Mouse (Mus musculus) cerebellum, adult 18-20 months (tissue): ENCODE data around the gene Runx2.

Source experiments
- DNase-seq, 2 experiments: peaks; one replicate each; pipeline ENCODE4 v3.0.0; 2021

Gene Runx2

DNA sequence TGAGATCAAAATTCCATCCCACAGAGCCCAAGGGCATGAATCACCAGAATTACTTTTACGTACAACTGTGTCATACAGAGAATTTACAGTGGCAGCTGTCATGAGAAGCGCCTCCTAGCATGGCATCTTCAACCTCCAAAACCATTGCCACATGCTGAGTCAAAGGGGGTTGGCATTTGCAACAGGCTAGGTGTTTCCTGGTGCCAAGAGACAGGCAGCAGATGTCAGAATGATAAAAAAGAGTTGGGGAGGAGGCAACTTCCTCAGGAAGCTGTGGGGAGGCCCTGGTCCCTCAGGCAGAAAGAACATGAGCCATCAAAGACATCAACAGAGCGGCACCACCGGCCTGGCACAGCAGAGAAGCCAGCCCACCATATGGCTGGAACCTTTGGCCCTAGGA, 160.1 kb downstream of the Runx2 start:
- DNase-seq: peak; percentile 8 to 14

DNA sequence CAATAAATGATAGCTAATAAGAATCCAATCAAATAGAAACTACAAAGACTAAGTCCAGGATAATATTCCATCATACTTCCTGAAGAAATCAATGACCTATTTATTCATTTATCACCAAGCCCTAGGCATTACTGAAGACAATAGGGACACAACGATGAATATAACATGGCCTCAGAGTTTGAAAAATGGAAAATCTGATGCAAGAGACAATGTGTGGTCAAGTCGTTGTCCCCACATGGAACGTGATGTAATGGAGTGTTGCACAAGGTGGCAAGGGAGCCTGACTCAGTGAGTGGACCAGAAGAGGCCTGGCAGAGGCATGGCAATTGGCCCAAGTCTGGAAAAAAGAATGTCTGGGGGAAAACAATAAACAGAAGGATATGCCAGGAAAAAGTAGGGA, 161.5 kb downstream of the Runx2 start:
- no peak for DNase-seq

DNA sequence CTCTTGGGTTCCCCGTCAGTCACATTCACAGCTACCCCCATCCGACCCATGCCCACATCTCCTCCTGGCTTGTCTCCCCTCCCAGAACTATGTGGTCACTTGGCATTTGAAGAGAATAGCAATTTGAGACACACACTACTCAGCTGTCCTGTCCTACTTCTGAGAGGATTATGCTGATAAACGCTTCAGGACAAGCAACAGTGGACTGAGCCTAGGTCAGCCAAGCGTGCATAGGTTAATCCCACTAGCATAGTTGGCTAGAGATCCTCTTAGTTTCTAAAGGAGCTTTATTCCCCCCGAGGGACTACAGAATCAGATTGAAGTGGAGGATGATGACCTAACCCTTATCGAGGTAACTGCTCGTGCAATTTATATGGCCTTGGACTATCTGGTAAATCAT, 162.5 kb downstream of the Runx2 start:
- no peak for DNase-seq

DNA sequence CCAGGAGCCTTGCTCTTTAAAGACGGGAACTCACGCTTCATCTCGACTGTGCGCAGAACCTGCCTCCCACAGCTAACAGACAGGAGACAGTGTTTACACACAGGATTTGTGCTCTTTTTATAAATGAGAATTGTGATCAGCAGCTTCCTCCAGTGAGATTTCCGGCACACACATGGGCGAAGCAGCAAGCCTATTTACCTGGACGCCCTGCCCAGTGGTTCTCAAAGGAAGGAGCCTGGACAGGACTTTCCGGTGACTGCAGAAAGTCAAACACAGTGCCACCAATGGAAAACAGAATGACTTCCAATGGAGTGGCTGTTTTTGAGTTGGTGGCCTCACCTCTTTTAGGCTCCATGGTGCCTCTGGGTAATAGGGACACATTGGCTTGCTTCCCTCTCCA, 163.0 kb downstream of the Runx2 start:
- DNase-seq: no peak

DNA sequence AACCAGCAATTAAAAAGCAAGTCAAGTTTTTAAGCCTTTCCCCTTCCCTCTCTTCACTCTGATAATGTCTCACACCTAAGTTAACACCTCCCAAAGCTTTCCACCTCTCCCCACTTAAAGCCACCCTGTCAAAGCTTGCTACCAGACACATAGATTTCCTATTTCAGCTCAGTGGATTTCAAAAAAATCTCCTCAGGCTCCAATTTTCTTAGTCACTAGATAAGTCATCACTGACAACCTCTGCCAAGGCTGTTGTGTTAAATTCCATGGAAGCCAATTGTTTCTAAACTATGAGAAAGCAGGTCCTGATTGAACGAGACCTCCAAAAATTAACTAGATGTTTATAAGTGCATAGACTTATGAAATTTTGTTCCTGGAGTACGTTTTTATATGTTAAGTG, 164.2 kb downstream of the Runx2 start:
- DNase-seq: no peak

DNA sequence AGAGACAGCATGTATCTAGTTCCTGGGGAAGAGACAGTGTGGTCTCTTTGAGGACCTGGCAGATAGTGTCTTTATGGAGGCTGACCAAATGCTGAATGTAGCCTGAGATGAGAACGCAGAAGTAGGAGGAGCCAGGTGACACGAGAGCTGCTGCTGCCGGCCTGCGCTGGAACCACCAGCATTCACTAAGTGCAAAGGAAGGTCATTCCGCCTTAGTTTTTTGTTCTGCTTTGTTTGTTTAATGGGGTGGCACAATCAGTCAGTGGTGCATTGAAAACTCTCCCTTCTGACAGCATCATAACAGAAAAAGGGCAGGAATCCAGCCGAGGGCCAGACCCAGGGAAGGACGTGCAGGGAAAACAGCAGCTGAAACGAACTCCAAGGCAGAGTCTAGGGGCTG, 165.5 kb downstream of the Runx2 start:
- no peak for DNase-seq

DNA sequence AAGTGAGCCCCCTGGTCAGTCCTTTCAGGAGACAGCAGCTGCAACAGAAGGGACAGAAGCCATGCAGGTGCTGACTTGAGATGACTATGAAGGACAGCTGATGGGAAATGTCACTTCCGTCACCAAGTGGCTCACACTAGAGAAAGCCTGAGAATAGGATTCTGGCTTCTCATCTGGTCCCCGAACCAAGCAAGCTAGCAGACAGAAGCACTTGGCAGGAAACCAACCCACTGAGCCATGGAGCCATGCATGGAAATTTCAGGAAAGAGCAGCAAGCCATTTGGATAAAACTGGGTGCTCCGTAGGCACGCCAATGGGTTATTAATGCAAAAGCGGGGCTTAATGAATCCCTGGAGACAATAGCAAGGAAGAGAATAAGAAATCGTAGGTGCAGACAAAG, 166.7 kb downstream of the Runx2 start:
- DNase-seq: no peak

DNA sequence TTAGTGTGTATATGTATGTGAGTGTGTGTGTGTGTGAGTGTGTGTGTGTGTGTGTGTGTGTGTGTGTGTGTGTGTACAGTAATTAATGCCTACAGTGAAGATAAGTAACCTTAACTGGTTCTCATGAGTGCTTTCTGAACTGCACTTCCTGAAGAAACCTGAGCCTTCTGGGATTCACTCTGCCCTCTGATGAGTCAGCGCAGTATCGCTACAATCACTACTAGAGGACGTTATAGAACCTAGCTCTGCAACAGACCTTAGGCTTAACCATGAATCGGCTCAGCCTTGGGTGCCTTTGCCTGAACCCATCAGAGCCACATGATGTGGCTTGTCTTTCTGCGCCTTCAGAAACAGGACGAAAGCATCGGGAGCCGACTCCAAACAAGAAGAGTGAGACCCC, 169.5 kb downstream of the Runx2 start:
- no peak for DNase-seq

DNA sequence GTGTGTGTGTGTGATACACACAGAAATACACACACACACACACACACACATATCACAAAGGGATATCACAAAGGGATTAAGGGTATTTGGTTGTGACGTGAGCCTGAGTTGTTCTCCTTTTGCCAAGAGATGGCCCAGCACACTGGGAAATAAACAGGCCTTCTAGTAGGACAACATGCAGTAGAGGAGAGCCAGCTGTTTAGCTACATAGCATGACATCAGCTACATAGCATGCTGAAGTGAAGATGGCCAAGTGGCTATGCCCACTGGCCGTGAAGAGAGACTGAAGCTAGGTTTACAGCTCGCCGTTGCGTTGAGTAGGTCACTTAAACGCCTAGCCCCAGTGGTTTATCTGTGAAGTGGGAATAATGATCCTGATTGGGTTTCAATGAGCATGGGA, 171.3 kb downstream of the Runx2 start:
- no peak for DNase-seq

DNA sequence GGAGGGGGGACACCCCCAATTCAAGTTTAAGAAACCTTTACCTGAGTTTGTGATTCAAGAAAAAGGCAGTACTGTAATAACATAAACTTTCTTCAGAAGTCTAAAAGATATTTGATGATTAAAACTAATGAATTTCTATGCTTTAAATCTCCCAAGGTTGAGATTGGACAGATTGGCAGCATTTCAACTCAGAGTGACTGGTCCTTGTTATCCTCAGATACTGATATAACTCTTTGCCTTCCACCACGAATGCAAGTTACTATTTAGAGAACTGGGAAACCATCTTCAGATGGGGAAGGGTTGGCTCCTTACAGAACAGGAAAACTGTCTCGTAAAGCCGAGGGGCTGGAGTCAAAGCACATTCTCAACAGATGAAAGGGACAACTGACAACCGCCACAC, 172.5 kb downstream of the Runx2 start:
- no peak for DNase-seq

DNA sequence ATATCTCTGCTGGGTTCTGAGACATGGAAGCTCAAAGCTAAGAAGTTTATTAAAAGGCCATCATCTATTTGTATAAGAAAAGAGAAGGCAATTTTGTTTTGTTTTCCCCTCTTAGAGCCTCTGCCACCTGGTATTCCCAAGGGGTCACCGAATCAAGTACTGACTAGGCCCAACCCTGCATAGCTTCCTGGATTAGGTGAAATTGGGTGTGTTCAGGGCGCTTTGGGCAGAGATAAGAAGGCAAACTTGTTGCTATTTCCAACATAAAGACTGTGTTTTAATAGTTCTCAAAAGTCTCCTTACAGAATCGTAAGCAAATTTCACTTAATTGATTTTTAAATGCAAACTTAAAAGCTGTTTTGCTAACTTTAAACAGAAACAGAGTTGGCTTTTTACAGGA, 173.7 kb downstream of the Runx2 start:
- DNase-seq: no peak

DNA sequence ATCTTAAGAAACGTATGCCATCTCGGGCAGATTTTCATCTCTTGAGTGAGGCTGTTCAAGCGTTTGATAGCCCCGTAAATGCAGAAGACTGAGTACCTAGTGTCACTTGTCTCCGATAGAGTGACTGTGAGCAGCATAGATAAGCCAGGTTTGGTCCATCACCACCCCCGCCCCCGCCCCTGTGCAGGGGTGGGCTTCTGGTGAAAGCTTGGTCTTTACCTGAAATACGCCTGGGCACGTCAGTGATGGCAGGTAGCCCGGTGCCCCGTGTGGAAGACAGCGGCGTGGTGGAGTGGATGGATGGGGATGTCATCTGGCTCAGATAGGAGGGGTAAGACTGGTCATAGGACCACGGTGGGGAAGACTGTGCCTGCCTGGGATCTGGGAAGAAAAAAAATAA, 175.2 kb downstream of the Runx2 start:
- no peak for DNase-seq

DNA sequence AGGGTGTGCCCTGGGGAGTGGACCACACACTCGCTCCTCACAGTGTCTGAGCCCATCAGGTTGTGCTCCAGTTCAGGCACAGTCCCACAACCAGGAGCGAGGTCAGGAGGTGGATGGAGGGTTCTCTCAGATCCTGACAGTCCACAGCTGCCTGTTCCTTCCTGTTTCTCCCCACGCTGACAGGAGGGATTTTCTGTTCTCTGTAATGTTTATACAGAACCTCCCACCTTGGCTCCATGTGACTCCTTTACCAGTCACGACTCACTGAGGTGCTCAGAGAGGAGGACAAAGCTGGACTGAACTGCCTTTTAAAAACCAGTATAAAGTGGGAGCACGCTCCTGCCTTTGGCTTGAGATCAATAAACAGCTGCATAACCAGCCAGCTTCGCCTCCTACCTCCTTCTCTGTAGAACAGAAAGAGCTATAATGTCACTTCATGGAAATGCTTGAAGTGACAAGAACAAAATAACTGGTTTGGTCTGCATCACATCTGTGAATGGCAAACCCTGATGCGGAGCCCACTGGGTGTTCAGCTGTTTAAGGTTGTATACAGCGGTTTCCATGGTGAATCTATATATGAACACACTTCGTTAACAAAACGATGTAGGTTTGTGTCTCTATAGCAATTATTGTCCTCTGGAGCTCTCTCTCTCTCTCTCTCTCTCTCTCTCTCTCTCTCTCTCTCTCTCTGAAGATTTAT, 177.3 kb downstream of the Runx2 start:
- no peak for DNase-seq

DNA sequence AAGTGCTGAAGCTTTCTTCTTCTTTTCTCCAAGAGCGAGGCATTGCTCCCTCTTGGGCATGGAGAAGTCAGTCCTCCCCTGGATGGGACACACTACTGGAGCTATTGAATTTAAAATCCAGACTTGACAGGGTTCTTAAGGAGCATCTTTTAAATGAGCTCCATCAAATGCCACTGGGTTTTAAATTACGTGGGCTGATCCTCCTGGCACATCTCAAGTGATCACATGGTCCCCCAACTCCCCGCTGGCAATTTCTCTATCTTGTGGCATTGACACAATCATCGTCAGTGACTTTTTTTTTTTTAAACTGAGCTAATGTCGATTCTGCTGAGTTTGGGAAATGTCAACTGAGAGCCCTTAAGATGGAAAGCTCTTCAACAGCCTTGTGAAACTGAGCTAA, 180.1 kb downstream of the Runx2 start:
- no peak for DNase-seq

DNA sequence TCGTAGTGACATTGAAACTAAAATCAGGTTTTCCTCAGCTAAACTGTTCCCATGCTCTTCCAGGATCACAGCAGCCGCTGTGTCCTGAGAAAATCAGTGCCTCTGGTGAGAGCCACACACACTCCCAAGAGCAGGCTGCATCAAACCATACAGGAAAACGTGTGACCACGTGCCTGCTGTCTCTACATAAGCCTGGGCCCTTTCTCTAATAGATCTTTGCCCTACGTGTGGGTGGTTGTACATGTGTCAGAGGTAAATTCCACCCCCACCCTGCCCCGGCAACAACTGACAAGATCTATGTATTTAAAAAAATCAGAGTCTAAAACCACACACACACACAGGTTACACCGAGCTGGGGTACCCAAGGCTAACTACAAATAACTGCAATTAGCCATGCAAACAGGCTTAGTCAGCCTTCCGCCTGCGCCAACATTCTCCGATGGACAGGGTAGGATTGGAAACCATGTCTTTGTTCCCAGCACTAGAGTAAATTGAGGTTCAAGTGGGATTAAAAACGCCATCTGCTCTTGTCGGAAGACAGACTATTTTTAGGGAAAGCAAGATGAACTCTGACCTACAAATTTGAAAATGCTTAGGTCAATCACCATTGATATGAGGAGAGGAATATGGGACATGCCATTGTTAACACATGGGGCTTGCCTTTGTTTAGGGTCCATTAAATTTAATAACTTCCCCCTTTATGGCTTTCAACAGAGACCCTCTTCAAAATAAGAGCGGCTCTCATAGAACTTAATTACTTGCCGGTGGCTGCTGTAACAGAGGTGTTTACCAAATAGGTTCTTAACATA, 180.8 kb downstream of the Runx2 start:
- DNase-seq: no peak

DNA sequence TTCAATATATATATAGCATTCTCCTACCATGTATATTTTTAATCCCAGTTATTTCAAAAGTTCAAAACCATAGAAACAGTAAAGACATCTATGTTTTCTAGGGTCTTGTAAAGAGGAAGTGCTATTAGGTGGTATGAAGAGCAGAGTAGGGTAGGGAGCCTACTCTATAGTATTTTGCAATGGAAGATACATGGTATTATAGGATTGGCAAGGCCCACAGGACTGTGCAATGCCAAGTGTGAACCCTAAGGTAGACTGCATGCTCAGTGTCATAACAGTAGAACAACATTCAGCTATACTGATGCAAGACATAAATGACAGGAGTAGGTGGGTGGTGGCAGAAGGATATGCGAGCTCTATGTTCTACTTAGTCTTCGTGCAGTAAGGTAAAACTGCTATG, 181.7 kb downstream of the Runx2 start:
- DNase-seq: no peak

DNA sequence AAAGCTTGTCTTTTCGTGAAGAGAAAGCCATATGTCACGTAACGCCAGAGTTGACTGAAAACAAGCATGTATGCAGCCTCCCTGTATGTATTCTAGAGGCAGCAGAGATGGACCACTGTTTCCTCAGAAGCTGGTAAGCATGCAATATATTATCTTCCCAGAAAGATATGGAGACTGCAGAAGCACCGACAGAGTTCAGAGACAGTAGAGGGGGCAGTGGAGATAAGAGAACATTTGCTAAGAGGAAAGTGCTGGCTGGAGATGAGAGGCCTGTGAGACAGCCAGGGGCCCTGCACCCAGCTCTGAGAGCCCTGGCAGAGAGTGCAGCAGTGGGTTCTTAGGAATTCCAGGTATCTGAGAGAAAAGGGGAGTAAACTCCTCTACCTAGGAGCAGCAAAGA, 182.3 kb downstream of the Runx2 start:
- DNase-seq: no peak

DNA sequence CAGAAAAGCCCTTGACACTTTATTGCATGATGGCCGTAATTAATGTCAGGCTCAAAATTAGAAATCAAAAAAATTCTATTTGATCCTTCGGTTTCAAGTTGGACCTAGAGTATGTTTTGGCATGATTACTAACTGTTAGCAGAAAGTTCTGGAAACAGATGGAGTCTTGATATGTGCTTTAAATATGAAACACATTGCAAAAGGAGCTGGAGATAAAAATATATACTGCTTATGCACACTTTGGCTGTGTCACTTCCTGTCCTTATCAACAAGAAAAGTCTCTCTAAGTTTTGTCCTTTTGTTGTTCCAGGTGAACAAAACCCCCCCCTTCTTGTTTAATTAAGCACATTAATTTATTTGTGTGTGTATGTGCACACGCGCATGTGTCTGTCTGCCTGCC, 183.0 kb downstream of the Runx2 start:
- no peak for DNase-seq

DNA sequence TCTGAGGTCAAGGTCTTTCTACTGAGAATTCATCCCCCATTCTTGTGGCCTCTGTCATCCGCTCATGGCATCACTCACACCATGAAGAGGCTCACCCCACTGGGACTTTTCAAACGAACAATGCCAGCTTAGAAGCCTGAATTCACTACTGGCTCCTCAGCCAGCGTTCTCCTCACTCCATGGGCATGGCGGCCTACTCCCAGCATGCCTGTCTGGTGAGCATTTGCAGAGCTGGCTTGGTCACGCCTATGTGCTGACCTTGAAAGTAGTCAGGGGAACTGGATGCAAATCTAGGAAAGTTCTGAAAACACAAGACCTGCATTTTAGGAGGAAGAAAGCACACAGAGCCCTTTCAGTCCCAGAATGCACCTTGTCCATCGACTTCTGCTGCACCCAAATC, 187.3 kb downstream of the Runx2 start:
- DNase-seq: no peak

DNA sequence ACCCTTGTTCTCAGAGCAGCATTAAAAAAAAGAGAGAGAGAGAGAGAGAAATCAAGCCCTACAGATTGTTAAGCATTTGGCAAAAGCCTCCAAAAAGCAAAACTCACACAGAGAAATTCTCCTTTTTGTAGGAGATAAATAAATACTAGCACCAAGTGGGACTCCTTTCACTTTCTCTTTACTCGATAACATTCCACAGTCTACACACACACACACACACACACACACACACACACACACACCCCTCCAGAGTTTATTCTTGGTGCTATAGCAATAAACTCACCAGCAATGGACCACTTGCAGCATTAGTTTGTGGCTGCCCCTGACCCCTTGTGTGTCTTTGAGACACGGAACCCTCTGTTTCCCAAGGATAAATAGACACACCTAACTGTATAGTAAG, 190.9 kb downstream of the Runx2 start:
- no peak for DNase-seq

DNA sequence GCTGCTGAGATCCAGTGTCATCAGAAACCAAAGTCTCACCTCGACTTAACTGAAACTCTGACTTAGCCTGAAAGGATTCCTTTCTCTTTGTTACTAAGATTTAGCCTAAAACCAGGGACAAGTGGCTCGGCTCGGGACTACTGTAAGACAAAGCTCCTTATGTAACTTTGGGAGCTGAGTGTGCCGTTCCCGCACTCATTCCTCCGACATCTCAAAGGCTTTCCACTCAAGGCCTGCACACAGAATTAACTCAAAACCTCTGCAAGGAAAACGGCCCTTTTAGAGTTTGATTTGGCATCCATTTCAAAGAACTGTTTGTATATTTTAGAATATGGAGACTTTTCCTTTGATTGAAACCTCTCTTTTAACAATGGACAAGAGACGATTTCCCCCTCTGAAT, 191.3 kb downstream of the Runx2 start:
- DNase-seq: no peak

DNA sequence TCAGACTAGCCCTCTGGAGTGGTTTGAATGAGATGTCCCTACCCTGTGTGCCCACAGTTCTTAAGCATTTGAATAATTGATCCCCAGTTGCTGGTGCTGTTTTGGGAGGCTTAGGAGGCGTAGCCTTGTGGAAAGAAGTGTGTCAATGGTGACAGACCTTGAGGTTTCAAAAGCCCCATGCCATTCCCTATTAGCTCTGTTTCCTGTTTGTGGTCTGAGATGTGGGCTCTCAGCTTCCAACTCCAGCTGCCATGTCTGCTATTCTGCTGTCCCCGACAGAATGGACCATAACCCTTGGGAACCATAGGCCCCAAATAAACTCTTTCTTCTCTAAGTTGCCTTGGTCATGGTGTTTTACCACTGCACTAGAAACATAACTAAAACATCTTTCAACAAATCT, 194.1 kb downstream of the Runx2 start:
- no peak for DNase-seq

DNA sequence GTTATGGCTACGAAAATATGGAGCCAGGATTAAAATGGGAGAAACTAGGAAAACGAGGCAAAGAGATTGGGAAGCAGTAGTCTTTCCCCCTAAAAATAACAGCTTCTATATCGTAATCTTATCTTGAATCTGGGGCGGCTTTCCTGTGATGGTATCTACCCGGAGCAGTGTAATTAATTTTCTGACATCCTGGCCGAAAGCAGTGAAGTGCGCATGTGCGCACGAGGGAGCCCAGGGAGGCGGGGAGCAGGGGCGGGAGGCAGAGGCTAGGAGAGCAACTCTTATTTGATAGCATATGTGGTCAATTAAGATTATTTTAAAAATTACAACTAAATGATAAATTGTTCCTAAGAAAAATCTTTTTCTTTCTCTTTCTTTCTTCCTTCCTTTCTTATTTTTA, 195.9 kb downstream of the Runx2 start:
- DNase-seq: peak; percentile 68 to 70

DNA sequence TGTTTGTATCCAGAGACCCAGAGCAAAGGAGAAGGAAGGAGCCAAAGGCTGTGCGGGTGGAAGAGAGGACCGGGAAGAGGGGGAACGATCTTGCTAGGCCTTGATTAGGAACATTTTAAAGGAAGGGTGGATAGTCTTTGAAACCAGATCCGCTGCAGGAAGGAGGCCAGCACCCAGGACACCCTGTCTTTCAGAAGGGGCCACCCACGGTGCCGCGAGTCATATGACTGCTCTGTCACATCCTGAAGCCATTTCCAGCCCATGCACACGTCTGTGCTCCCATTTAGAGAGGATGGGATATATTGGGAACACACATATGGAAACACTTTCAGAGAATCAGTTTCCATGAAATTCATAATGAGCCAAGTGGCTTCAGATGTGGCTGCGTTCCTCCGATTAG, 196.4 kb downstream of the Runx2 start:
- peak; percentile 29 to 42 for DNase-seq

DNA sequence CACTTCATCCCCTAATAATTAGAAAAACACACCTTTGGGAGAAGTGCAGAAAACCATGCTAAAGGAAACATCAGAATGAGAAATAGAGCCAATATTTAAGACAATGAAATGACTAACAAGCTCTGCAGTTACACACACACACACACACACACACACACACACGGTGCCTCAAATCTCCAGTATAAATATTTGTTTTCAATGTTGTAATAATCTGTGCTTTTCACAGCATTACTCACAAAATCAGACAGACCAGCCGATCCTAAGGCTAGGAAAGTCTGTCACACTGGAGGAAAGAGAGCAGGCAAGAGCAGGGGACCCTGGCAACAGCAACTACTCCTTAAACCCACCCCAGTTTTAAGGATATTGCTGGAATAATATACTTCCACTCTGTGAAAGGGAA, 196.9 kb downstream of the Runx2 start:
- no peak for DNase-seq
